Mouse (Mus musculus): ENCODE measurements at regions not wholly inside any gene's neighbourhood (a gene's known extent, or its start where the extent isn't known, plus 50 kb on each side); places are given as distances from the start of the nearest gene placed in this dataset.

- DNase-seq (ENCODE audit: low read depth, low spot score): no peak
These were observed 126.2 kb upstream of the Adgrl2 start for GRCm38 (mm10) chr3:149116604-149117003.

- DNase-seq (ENCODE audit: low read depth, low spot score): no peak
These were observed 125.5 kb upstream of the Adgrl2 start for GRCm38 (mm10) chr3:149115901-149116300.

GRCm38 (mm10) chr3:149112878-149113277, 122.5 kb upstream of the Adgrl2 start:
- no peak for DNase-seq (ENCODE audit: low read depth, low spot score)

GRCm38 (mm10) chr3:149111529-149112439, 121.4 kb upstream of the Adgrl2 start:
- no peak for DNase-seq (ENCODE audit: low read depth, low spot score)

GRCm38 (mm10) chr3:149110831-149111230, 120.5 kb upstream of the Adgrl2 start:
- DNase-seq (ENCODE audit: low read depth, low spot score): no peak

GRCm38 (mm10) chr3:149105709-149106450, 115.5 kb upstream of the Adgrl2 start:
- DNase-seq (ENCODE audit: low read depth, low spot score): no peak

- no peak for DNase-seq (ENCODE audit: low read depth, low spot score)
These were observed 114.8 kb upstream of the Adgrl2 start for GRCm38 (mm10) chr3:149105181-149105580.

GRCm38 (mm10) chr3:149104080-149104479, 113.7 kb upstream of the Adgrl2 start:
- no peak for DNase-seq (ENCODE audit: low read depth, low spot score)

GRCm38 (mm10) chr3:149103469-149103868, 113.1 kb upstream of the Adgrl2 start:
- DNase-seq (ENCODE audit: low read depth, low spot score): no peak

GRCm38 (mm10) chr3:149102846-149103245, 112.5 kb upstream of the Adgrl2 start:
- no peak for DNase-seq (ENCODE audit: low read depth, low spot score)

- no peak for DNase-seq (ENCODE audit: low read depth, low spot score)
These were observed 111.4 kb upstream of the Adgrl2 start for GRCm38 (mm10) chr3:149101785-149102184.

- no peak for DNase-seq (ENCODE audit: low read depth, low spot score)
These were observed 108.4 kb upstream of the Adgrl2 start for GRCm38 (mm10) chr3:149098764-149099163.

- DNase-seq (ENCODE audit: low read depth, low spot score): no peak
These were observed 106.7 kb upstream of the Adgrl2 start for GRCm38 (mm10) chr3:149097026-149097425.

GRCm38 (mm10) chr3:149092649-149093048, 102.3 kb upstream of the Adgrl2 start:
- DNase-seq (ENCODE audit: low read depth, low spot score): no peak

- DNase-seq (ENCODE audit: low read depth, low spot score): no peak
These were observed 99.7 kb upstream of the Adgrl2 start for GRCm38 (mm10) chr3:149090103-149090502.

GRCm38 (mm10) chr3:149088621-149089128, 98.3 kb upstream of the Adgrl2 start:
- no peak for DNase-seq (ENCODE audit: low read depth, low spot score)

GRCm38 (mm10) chr3:149087488-149087887, 97.1 kb upstream of the Adgrl2 start:
- DNase-seq (ENCODE audit: low read depth, low spot score): no peak

- no peak for DNase-seq (ENCODE audit: low read depth, low spot score)
These were observed 96.3 kb upstream of the Adgrl2 start for GRCm38 (mm10) chr3:149086704-149087103.

GRCm38 (mm10) chr3:149086086-149086485, 95.7 kb upstream of the Adgrl2 start:
- DNase-seq (ENCODE audit: low read depth, low spot score): no peak

GRCm38 (mm10) chr3:149084861-149085598, 94.7 kb upstream of the Adgrl2 start:
- DNase-seq (ENCODE audit: low read depth, low spot score): no peak

- DNase-seq (ENCODE audit: low read depth, low spot score): no peak
These were observed 93.0 kb upstream of the Adgrl2 start for GRCm38 (mm10) chr3:149083391-149083790.

- no peak for DNase-seq (ENCODE audit: low read depth, low spot score)
These were observed 88.5 kb upstream of the Adgrl2 start for GRCm38 (mm10) chr3:149078881-149079280.
